Mouse (Mus musculus): ENCODE measurements at regions not wholly inside any gene's neighbourhood (a gene's known extent, or its start where the extent isn't known, plus 50 kb on each side); places are given as distances from the start of the nearest gene placed in this dataset.
"Not testable (repeated sequence)": the region's sequence is repeated elsewhere in the genome, so short reads cannot be mapped to it uniquely, and the experiment has no call there.

GRCm38 (mm10) chr15:11476248-11476647, 76.8 kb upstream of the Tars start:
- DNase-seq (ENCODE audit: low spot score) = no peak

GRCm38 (mm10) chr15:11463341-11463740, 63.9 kb upstream of the Tars start:
- DNase-seq (ENCODE audit: low spot score) = no peak

GRCm38 (mm10) chr15:11461575-11461974, 62.1 kb upstream of the Tars start:
- DNase-seq (ENCODE audit: low spot score) = not testable (repeated sequence)

- no peak for DNase-seq (ENCODE audit: low spot score)
Observed at GRCm38 (mm10) chr15:11459306-11459705, 59.8 kb upstream of the Tars start.

GRCm38 (mm10) chr15:11457278-11457677, 57.8 kb upstream of the Tars start:
- DNase-seq (ENCODE audit: low spot score) = no peak

- no peak for DNase-seq (ENCODE audit: low spot score)
Observed at GRCm38 (mm10) chr15:11455982-11456381, 56.5 kb upstream of the Tars start.

- DNase-seq (ENCODE audit: low spot score) = no peak
Observed at GRCm38 (mm10) chr15:11455366-11455785, 55.9 kb upstream of the Tars start.

- no peak for DNase-seq (ENCODE audit: low spot score)
Observed at GRCm38 (mm10) chr15:11453997-11454396, 54.5 kb upstream of the Tars start.

GRCm38 (mm10) chr15:11451635-11452034, 52.2 kb upstream of the Tars start:
- no peak for DNase-seq (ENCODE audit: low spot score)
